Comparison of ENCODE assay signal across 8 mouse cellular contexts in genomic region chr8:111343225-111343624, GRCm38 (mm10). TPM values are rescaled to one million over a fixed set of nuclear protein-coding genes. Genes with fewer than 3 reads are reported as not detected.
DNase-seq lines count a peak whose midpoint lies in the region; ATAC-seq and TF ChIP-seq lines count a peak whose summit lies in the region.

No protein-coding gene starts in this region.

- intact Hi-C loops in left cerebral cortex, postnatal 14 days (cut with DNase I): loop anchor here (1.0 kb wide), 1 partner anchor 96 kb away; no protein-coding TSS in a partner anchor

- H3K9ac ChIP-seq in hindbrain, embryonic 13.5 days: no peak overlapping the region
- H3K9ac ChIP-seq in neural tube, embryonic 11.5 days (ENCODE audit: low read length): no peak overlapping the region

- no peak overlapping the region for H3K4me3 ChIP-seq in hindbrain, embryonic 10.5 days
- no peak overlapping the region for H3K4me3 ChIP-seq in hindbrain, embryonic 13.5 days
- H3K4me3 ChIP-seq in neural tube, embryonic 11.5 days (ENCODE audit: low read depth, low read length): no peak overlapping the region
- no peak overlapping the region for H3K4me3 ChIP-seq in testis, adult 2 months (ENCODE audit: control insufficient read depth, low read depth, low read length)

- H3K9me3 ChIP-seq in hindbrain, embryonic 10.5 days: no peaks in the 10 kb centered on the region
- H3K9me3 ChIP-seq in hindbrain, embryonic 13.5 days: no peaks in the 10 kb centered on the region
- no peaks in the 10 kb centered on the region for H3K9me3 ChIP-seq in neural tube, embryonic 11.5 days (ENCODE audit: control insufficient read depth, low read length)

- DNase-seq in hindbrain, embryonic 10.5 days (ENCODE audit: low spot score): peak; percentile 75
- peak; percentile 88 for DNase-seq in brain, embryonic 14.5 days (ENCODE audit: low read depth)
- peak; percentile 56 for DNase-seq in fibroblast of lung, adult 2 months (ENCODE audit: low read depth)
- peak; percentile 82 for DNase-seq in induced T-regulatory cell, adult 2 months (ENCODE audit: low read depth)
- DNase-seq in left cerebral cortex, postnatal 14 days (ENCODE audit: low spot score in 2 of 2): peak; percentile 72 to 87
- DNase-seq in neural tube, embryonic 11.5 days (ENCODE audit: low spot score): peak; percentile 78

- H3K27ac ChIP-seq in hindbrain, embryonic 10.5 days: no peak overlapping the region
- no peak overlapping the region for H3K27ac ChIP-seq in hindbrain, embryonic 13.5 days
- H3K27ac ChIP-seq in neural tube, embryonic 11.5 days (ENCODE audit: low read depth, low read length): no peak overlapping the region
- H3K27ac ChIP-seq in testis, adult 2 months (ENCODE audit: control insufficient read depth, insufficient read depth, low read depth, low read length): no peak overlapping the region

- no peaks in the 10 kb centered on the region for H3K36me3 ChIP-seq in hindbrain, embryonic 10.5 days
- H3K36me3 ChIP-seq in hindbrain, embryonic 13.5 days: no peaks in the 10 kb centered on the region
- no peaks in the 10 kb centered on the region for H3K36me3 ChIP-seq in neural tube, embryonic 11.5 days (ENCODE audit: control insufficient read depth, insufficient read depth, low read length)
- H3K36me3 ChIP-seq in testis, adult 2 months (ENCODE audit: control insufficient read depth, insufficient read depth, low read length): no peaks in the 10 kb centered on the region

- H3K4me1 ChIP-seq in hindbrain, embryonic 10.5 days (replicated peaks): no peaks in the 10 kb centered on the region
- H3K4me1 ChIP-seq in hindbrain, embryonic 13.5 days (replicated peaks): peaks cover 2% of the 10 kb centered on the region; the same call in 1 of the 2 replicates
- H3K4me1 ChIP-seq in neural tube, embryonic 11.5 days (ENCODE audit: control insufficient read depth, insufficient read depth, low read length): no peaks in the 10 kb centered on the region
- no peaks in the 10 kb centered on the region for H3K4me1 ChIP-seq in testis, adult 2 months (ENCODE audit: control insufficient read depth, insufficient read depth, low read length)

- no peak for ATAC-seq in hindbrain, embryonic 13.5 days (ENCODE audit: low FRiP score)
- no peak for ATAC-seq in neural tube, embryonic 11.5 days (ENCODE audit: insufficient read depth, low FRiP score, low TSS enrichment)

- H3K4me2 ChIP-seq in hindbrain, embryonic 13.5 days: no peak overlapping the region
- no peak overlapping the region for H3K4me2 ChIP-seq in neural tube, embryonic 11.5 days (ENCODE audit: low read depth)

- TF ChIP-seq POLR2A in brain, embryonic 14.5 days (IDR thresholded peaks at IDR 0.05; ENCODE audit: borderline replicate concordance, extremely low read depth, insufficient read depth, insufficient read length, poor library complexity, severe bottlenecking): no peak
- TF ChIP-seq POLR2A in testis, adult 2 months (IDR thresholded peaks at IDR 0.05; ENCODE audit: control insufficient read depth, low read depth, low read length): no peak

- TF ChIP-seq CTCF in brain, embryonic 14.5 days (IDR thresholded peaks at IDR 0.05; ENCODE audit: borderline replicate concordance, extremely low read depth, insufficient read depth, insufficient read length): peak; percentile 96
- peak; percentile 81; the same call in 1 of the 2 replicates for TF ChIP-seq CTCF in testis, adult 2 months (IDR thresholded peaks at IDR 0.05; ENCODE audit: control insufficient read depth, insufficient read depth, insufficient replicate concordance, low read depth, low read length)

- 17% methylated on average over 5 of the region's 5 CpGs for WGBS in hindbrain, embryonic 10.5 days
- 22% methylated on average over 5 of the region's 5 CpGs for WGBS in hindbrain, embryonic 13.5 days
- WGBS in neural tube, embryonic 11.5 days: 17% methylated on average over 5 of the region's 5 CpGs

- H3K27me3 ChIP-seq in hindbrain, embryonic 10.5 days (ENCODE audit: insufficient read depth, poor library complexity, severe bottlenecking): peaks cover 23% of the 10 kb centered on the region
- peaks cover 32% of the 10 kb centered on the region for H3K27me3 ChIP-seq in hindbrain, embryonic 13.5 days
- no peaks in the 10 kb centered on the region for H3K27me3 ChIP-seq in neural tube, embryonic 11.5 days (ENCODE audit: control insufficient read depth, insufficient read depth, low read length)
- no peaks in the 10 kb centered on the region for H3K27me3 ChIP-seq in testis, adult 2 months (ENCODE audit: control insufficient read depth, insufficient read depth, low read length)

RNA-seq across cellular contexts. Expression of gene Mlkl, which starts 5.2 kb away (rescaled TPM):
- polyA plus RNA-seq in hindbrain, embryonic 10.5 days (2016; fragmentation: Nextera tagmentation; extraction: Ambion mirVana): 0.63 and 0.65 TPM in 2 replicates
- polyA plus RNA-seq in hindbrain, embryonic 13.5 days (2015; fragmentation: Nextera tagmentation; extraction: Ambion mirVana): 0.22 and 0.78 TPM in 2 replicates
- 0.19 and 0.23 TPM in 2 replicates for polyA plus RNA-seq in brain, embryonic 14.5 days (2012; rRNA removed)
- under 1 TPM; 0.21 to 0.68 TPM for total RNA-seq in left cerebral cortex, postnatal 14 days (2021)
- 0.28 and 0.37 TPM in 2 replicates for polyA plus RNA-seq in neural tube, embryonic 11.5 days (2014; fragmentation: Nextera tagmentation; extraction: Ambion mirVana)
- polyA plus RNA-seq in testis, adult 2 months (2012; rRNA removed): 2.9 and 3.9 TPM in 2 replicates

RNA-seq across cellular contexts. Expression of gene Rfwd3, which starts 43.2 kb away (rescaled TPM):
- 77.6 and 100.0 TPM in 2 replicates for polyA plus RNA-seq in hindbrain, embryonic 10.5 days (2016; fragmentation: Nextera tagmentation; extraction: Ambion mirVana)
- polyA plus RNA-seq in hindbrain, embryonic 13.5 days (2015; fragmentation: Nextera tagmentation; extraction: Ambion mirVana): 26.8 and 29.0 TPM in 2 replicates
- polyA plus RNA-seq in brain, embryonic 14.5 days (2012; rRNA removed): 22.9 and 24.2 TPM in 2 replicates
- 10 to 100 TPM; 18.2 TPM for total RNA-seq in left cerebral cortex, postnatal 14 days (2021)
- polyA plus RNA-seq in neural tube, embryonic 11.5 days (2014; fragmentation: Nextera tagmentation; extraction: Ambion mirVana): 84.1 and 85.4 TPM in 2 replicates
- 22.3 and 25.5 TPM in 2 replicates for polyA plus RNA-seq in testis, adult 2 months (2012; rRNA removed)

RNA-seq across cellular contexts. Expression of gene Fa2h, which starts 50.4 kb away (rescaled TPM):
- polyA plus RNA-seq in hindbrain, embryonic 10.5 days (2016; fragmentation: Nextera tagmentation; extraction: Ambion mirVana): 0.09 and 0.16 TPM in 2 replicates
- 0.19 and 0.22 TPM in 2 replicates for polyA plus RNA-seq in hindbrain, embryonic 13.5 days (2015; fragmentation: Nextera tagmentation; extraction: Ambion mirVana)
- polyA plus RNA-seq in brain, embryonic 14.5 days (2012; rRNA removed): 0.20 and 0.37 TPM in 2 replicates
- 10 to 100 TPM; 13.0 to 20.0 TPM for total RNA-seq in left cerebral cortex, postnatal 14 days (2021)
- not detected in 2 replicates for polyA plus RNA-seq in neural tube, embryonic 11.5 days (2014; fragmentation: Nextera tagmentation; extraction: Ambion mirVana)
- polyA plus RNA-seq in testis, adult 2 months (2012; rRNA removed): 100 and 111 TPM in 2 replicates

Comparison
In these comparisons a context has a peak if more than half of its experiments do, and no peak if none do; other contexts are left out.
1. RNA of gene Fa2h, which starts 50.4 kb away (polyA plus RNA-seq): 100 to 111 TPM in testis, adult 2 months; 0.20 to 0.37 TPM in brain, embryonic 14.5 days, 0.19 to 0.22 TPM in hindbrain, embryonic 13.5 days, 0.09 to 0.16 TPM in hindbrain, embryonic 10.5 days and not detected in neural tube, embryonic 11.5 days; every median in the first group is over 10 times any median in the second.
2. Peak in every context shown above with its lines, with median percentiles within 50 percentile points of each other: DNase-seq.